Mouse (Mus musculus): Measurements from ENCODE around the gene Pfdn6.

- no peak for TF ChIP-seq CTCF (IDR thresholded peaks at IDR 0.05; ENCODE audit: control insufficient read depth, insufficient read depth, low read length)
- no peak for TF ChIP-seq POLR2A (IDR thresholded peaks at IDR 0.05; ENCODE audit: borderline replicate concordance, control insufficient read depth, low read depth, low read length)
Observed at GRCm38 (mm10) chr17:33935422-33936055, 4.6 kb downstream of the Pfdn6 start.
